Mouse (Mus musculus) myocyte (in vitro differentiated cells): ENCODE measurements at regions not wholly inside any gene's neighbourhood (a gene's known extent, or its start where the extent isn't known, plus 50 kb on each side); places are given as distances from the start of the nearest gene placed in this dataset.

Experiments used
- CEBPB ChIP-seq: IDR thresholded peaks from 2 replicates; pipeline ENCODE4 v1.6.1; 2011; ENCODE audit warnings: mild to moderate bottlenecking, moderate library complexity; ENCODE audit not compliant: poor library complexity, insufficient read depth, severe bottlenecking
- E2F4 ChIP-seq: IDR thresholded peaks from one replicate; pipeline ENCODE4 v1.6.1; 2011; ENCODE audit warnings: mild to moderate bottlenecking, control low read depth, moderate library complexity; ENCODE audit not compliant: insufficient read depth
- POLR2A ChIP-seq: IDR thresholded peaks from one replicate; pipeline ENCODE4 v1.6.1; 2011; ENCODE audit warnings: low read depth, mild to moderate bottlenecking, control low read depth, moderate library complexity; ENCODE audit not compliant: insufficient read length
- USF1 ChIP-seq: IDR thresholded peaks from one replicate; pipeline ENCODE4 v1.6.1; 2011; ENCODE audit warnings: low read depth, mild to moderate bottlenecking, control low read depth, moderate library complexity

GRCm38 (mm10) chr12:25362771-25363170 lies 265.8 kb upstream of the Id2 start:
- no peak for TF ChIP-seq CEBPB
- no peak for TF ChIP-seq E2F4
- no peak for TF ChIP-seq POLR2A
- no peak for TF ChIP-seq USF1
